Mouse (Mus musculus): ENCODE results near the gene Pnmal1. TPM values are rescaled to one million over a fixed set of nuclear protein-coding genes. Genes with fewer than 3 reads are reported as not detected.

Pnmal1 gene
- 9.8 and 17.4 TPM in 2 replicates for polyA plus RNA-seq (2016; fragmentation: Nextera tagmentation; extraction: Ambion mirVana)

DNA sequence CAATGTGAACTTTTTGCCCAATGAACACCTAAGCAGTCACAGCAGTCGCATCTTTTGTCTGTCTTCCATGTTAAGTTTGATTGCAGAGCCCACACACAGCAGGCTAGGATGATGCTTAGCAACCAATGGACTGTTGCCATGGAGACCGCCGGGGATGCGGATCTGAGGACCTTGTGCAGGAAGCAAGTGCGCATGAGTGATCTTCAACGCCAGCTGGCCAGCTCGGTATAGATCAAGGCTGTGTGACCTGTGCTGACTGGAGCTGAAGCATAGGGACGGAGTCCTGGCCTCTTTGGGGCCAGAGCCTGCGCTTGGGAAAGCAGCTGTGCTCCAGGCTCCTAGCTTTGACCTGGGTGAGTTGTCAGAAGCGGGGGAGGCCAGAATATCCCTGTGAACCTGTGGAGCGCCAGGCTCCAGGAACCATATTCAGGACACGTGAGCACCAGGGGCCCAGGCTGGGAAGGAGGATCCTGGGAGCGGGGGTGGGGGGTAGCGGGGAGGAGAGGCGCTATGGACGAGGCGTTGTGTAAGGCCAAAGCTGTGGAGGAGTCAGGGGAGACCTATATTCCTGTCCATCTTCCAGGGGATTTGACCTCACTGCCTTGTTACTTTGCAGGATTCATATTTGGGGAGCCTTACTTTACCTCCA lies at the start of gene Pnmal1:
Gene Pnmal1, plus strand, starts transcription at position 141 of the 649 bp plus-strand sequence.
- WGBS: 16% methylated on average over 17 of the region's 17 CpGs
- Histone ChIP-seq H3K4me1 (peaks cover 44% of the 10 kb centered on the region), H3K36me3 (peaks cover 17% of the 10 kb centered on the region), H3K27ac (replicated peaks) (peak within 1 kb of the TSS; percentile 93), H3K9me3 (replicated peaks) (peaks cover 7% of the 10 kb centered on the region; the same call in 1 of the 2 replicates), H3K27me3 (ENCODE audit: low read depth, poor library complexity, severe bottlenecking) (no peaks in the 10 kb centered on the region), H3K4me3 (peak within 1 kb of the TSS; percentile 51)
- DNase-seq (ENCODE audit: low spot score): peak; percentile 97

DNA sequence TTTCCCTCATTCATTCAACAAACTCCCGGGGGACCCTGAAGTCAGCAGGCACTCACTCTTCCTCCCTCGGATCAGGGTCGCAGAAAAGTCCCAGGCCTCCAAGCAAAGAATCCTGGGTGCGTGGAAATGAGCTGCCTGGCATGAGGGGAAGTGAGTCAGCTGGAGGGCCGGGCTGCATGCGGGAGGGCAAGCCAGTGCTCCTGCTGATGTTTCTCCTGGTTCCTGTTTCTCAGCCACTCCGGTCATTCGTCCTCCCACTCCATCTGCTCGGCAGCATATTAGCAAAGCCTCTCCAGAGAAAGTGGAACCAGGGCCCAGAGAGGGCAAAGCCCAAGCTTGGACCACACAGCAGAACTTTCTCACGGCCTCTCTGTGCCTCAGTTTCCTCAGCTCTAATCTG lies 49.6 kb upstream of the Pnmal1 start:
- H3K4me3 ChIP-seq: no peak overlapping the region
- H3K27me3 ChIP-seq (ENCODE audit: low read depth, poor library complexity, severe bottlenecking): no peaks in the 10 kb centered on the region
- DNase-seq (ENCODE audit: low spot score): no peak
- peaks cover 11% of the 10 kb centered on the region for H3K36me3 ChIP-seq
- 64% methylated on average over 10 of the region's 10 CpGs for whole genome bisulfite sequencing
- H3K27ac ChIP-seq (replicated peaks): no peak overlapping the region
- H3K4me1 ChIP-seq: peaks cover 26% of the 10 kb centered on the region
- H3K9me3 ChIP-seq (replicated peaks): no peaks in the 10 kb centered on the region

DNA sequence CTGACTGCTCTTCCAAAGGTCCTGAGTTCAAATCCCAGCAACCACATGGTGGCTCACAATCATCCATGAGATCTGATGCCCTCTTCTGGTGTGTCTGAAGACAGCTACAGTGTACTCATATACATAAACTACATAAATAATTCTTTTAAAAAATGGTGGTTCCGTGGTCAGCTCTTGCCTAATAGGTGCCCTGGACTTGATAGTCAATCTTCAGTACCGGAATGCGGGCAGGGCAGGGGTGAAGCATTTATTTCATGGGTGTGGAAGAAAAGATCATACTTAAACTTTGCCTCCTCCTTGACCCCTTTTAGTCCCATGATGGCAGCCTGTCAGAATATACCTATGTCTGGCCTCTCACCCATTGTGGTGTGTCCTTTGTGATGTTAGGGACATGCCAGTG lies 47.6 kb upstream of the Pnmal1 start:
- no peaks in the 10 kb centered on the region for H3K9me3 ChIP-seq (replicated peaks)
- peaks cover 8% of the 10 kb centered on the region for H3K4me1 ChIP-seq
- H3K36me3 ChIP-seq: peaks cover 30% of the 10 kb centered on the region
- H3K4me3 ChIP-seq: no peak overlapping the region
- 97% methylated on average over 3 of the region's 3 CpGs for WGBS
- no peaks in the 10 kb centered on the region for H3K27me3 ChIP-seq (ENCODE audit: low read depth, poor library complexity, severe bottlenecking)
- no peak for DNase-seq (ENCODE audit: low spot score)
- H3K27ac ChIP-seq (replicated peaks): no peak overlapping the region

DNA sequence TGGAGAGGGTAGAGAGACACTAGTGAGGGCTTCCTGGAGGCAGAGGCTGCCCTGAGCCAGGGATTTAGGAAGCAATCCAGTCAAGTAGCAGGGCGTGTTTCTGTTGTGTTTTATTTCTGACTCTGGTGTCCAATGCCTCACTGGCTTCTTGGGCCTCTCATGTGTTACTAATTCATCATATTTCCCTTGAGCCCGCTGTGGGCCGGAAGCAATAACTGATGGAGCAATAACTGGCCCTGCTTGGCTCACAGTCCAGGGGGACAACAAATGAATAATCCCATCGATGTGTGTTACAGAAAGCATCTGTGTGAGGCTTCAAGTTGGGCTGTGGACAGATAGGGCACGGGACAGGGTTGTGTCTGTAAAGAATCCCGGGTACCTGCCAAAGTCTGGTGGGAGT lies 47.1 kb upstream of the Pnmal1 start:
- no peak overlapping the region for H3K27ac ChIP-seq (replicated peaks)
- WGBS: 86% methylated on average over 6 of the region's 6 CpGs
- H3K36me3 ChIP-seq: peaks cover 35% of the 10 kb centered on the region
- no peaks in the 10 kb centered on the region for H3K9me3 ChIP-seq (replicated peaks)
- H3K4me3 ChIP-seq: no peak overlapping the region
- H3K27me3 ChIP-seq (ENCODE audit: low read depth, poor library complexity, severe bottlenecking): no peaks in the 10 kb centered on the region
- DNase-seq (ENCODE audit: low spot score): no peak
- peaks cover 8% of the 10 kb centered on the region for H3K4me1 ChIP-seq

DNA sequence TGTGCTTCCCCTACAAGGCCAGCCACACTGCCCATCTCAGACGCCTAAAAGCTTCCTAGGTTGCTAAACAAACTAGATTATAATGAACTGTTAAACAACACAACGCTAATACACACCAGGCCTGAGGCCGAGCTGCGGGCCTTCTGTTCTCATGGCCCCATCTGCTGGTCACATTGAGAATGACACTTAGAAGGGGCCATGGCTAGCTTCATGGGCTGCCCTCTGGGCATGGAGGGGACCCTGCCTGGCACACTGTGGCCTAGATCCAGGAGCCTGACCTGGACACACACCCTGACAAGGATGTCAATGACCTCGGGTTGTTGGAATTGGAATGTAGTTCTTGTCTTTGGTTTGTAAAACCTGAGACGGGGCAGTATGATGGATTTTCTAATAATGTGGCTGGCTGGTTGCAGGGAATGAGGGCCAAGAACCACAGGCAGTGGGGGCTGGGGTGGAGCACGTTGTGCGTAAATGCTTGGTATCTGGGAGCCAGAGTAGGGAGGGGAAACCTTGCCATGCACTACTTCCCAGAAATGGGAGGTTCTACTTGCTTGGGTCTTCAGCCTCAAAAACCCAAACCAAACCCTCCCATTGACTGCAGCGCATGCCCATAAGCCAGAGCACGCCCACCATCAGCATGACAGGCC lies 45.5 kb upstream of the Pnmal1 start:
- Histone ChIP-seq H3K4me1 (0 out of 2 replicates have a peak, but pooled peaks cover 3% of the 10 kb centered on the region), H3K36me3 (peaks cover 50% of the 10 kb centered on the region), H3K9me3 (replicated peaks) (no peaks in the 10 kb centered on the region), H3K27me3 (ENCODE audit: low read depth, poor library complexity, severe bottlenecking) (no peaks in the 10 kb centered on the region), H3K4me3 (no peak overlapping the region), H3K27ac (replicated peaks) (no peak overlapping the region)
- DNase-seq (ENCODE audit: low spot score): peak; percentile 69
- WGBS: 41% methylated on average over 10 of the region's 10 CpGs

DNA sequence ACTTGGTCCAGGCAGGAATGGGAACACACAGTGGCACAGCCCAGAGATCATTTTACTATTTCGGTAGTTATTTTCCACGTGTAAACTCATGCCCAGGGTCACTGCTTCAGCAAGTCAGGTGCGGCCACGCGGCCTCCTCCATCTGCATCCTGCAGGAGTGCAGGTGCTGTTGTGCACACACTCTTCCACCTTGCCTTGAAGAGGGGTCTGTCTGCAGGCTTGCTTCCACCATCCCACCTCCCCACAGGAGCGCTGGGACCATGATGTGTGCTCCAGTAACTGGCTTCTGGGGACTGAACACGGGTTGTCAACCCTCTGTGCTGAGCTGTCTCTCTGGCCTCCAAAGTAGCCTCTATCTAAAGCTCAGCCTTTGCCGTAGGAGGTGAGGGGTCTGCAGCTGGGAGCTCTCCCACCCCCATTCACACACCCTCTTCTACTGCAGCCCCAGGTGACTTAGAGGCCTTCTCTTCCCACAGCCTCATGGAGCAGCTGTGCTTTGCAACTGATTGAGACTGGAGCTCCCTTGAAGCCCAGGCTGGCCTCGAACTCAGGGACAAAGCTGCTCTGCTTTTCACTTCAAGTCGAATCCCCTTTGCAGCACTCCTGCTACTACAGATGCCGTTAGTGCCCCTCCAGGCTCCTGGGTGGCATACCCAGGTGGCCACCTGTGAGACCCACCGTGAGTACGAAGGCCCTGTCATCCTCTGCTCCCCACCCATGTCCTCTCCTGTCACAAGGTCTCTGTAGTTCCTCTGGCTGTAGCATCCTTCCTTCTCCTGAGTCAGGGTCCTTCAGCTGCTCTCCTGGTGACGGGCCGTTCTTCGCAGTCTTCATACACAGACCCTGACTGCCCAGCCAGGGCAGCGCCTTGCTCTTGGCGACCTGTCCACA lies 44.8 kb upstream of the Pnmal1 start:
- no peak overlapping the region for H3K27ac ChIP-seq (replicated peaks)
- no peak for DNase-seq (ENCODE audit: low spot score)
- H3K36me3 ChIP-seq: peaks cover 58% of the 10 kb centered on the region
- no peaks in the 10 kb centered on the region for H3K27me3 ChIP-seq (ENCODE audit: low read depth, poor library complexity, severe bottlenecking)
- no peaks in the 10 kb centered on the region for H3K9me3 ChIP-seq (replicated peaks)
- no peak overlapping the region for H3K4me3 ChIP-seq
- peaks cover 11% of the 10 kb centered on the region for H3K4me1 ChIP-seq
- WGBS: 86% methylated on average over 18 of the region's 18 CpGs

DNA sequence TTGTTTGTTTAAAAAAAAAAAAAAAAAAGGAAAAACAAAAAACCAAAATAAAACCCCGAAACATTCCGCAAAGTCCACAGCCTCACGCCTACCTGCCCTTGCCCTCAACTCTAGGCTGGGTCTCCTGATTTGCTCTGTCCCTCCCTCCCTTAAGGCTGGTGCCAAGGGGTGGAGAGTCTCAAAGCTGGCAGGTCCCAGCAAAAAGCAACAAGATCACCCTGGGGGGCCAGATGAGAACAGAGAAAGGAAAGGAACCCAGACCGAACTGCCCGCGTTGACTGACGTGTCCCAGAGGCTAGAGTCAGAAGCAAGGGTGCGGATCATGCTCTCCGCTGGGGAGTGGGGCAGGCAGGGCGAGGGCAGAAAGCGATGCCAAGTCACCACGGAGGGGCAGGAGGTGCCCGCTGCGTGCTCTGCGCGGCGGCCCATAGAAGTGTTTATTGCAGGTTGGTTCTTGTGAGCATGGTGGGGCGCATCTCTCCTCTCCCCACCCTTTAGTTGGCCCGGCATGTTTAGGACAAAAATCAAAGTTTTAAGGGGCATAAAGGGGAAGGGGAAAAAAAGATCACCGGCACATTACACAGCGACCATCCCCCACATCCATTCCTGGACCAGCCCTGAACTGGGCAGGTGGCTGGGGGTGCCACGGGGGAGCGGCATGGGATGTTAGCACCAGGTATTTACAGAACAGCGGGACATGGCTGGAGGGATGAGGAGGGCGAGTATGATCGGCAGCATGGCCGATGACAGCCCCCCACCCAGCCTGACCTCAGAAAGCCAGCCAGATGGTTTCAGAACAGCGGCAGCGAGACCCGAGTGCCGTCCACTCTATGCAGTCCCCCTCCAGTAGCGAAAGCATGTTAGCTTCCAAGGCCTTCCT lies 43.8 kb upstream of the Pnmal1 start:
- Histone ChIP-seq H3K36me3 (peaks cover 65% of the 10 kb centered on the region), H3K27ac (replicated peaks) (no peak overlapping the region)

DNA sequence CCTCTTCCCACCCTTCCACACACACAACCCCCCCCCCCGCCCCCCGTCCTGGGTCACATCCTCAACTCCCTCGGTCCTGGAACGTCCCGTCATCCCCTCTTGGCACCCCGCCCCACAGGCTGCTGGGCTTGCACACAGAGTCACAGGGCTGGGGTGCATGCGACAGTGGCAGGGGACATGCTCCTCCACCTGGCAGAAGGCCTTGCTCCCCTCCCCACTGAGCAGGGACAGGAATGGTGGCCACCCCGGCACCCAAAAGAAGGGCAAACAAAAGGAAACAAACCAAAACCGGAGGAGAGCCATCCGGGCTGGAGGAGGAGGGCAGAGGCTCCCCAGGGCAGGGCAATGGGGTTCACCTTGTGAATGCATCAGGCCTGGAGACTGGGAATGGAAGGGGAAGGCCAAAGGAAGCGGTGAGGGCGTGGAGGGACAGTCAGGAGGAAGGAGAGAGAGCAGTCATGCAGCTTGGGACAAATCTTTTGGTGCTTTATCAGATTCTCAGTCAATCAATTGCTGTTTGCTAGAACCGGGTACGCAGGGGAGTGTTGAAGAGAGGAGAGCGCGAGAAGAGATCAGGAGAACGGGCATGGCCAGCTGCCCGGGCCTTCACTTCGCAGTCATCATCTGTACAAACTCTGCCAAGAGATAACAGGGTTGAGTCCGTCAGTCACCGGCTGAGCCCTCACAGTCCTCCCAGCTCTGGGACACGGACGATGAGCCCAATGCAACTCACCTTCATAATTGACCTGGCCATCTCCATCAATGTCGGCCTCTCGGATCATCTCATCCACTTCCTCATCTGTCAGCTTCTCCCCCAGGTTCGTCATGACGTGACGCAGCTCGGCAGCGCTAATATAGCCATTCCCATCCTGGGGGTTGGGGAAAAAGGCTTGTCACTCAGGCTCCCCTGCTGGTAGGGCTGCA lies 42.9 kb upstream of the Pnmal1 start:
- no peak overlapping the region for H3K27ac ChIP-seq (replicated peaks)
- no peak overlapping the region for H3K4me3 ChIP-seq
- H3K27me3 ChIP-seq (ENCODE audit: low read depth, poor library complexity, severe bottlenecking): no peaks in the 10 kb centered on the region
- WGBS: 89% methylated on average over 30 of the region's 30 CpGs
- peaks cover 28% of the 10 kb centered on the region for H3K4me1 ChIP-seq
- DNase-seq (ENCODE audit: low spot score): no peak
- no peaks in the 10 kb centered on the region for H3K9me3 ChIP-seq (replicated peaks)
- peaks cover 74% of the 10 kb centered on the region for H3K36me3 ChIP-seq

More for the DNA sequence above, 43.8 kb upstream of the Pnmal1 start:
- 94% methylated on average over 32 of the region's 32 CpGs for WGBS
- Histone ChIP-seq H3K4me3 (no peak overlapping the region), H3K4me1 (peaks cover 19% of the 10 kb centered on the region), H3K27me3 (ENCODE audit: low read depth, poor library complexity, severe bottlenecking) (no peaks in the 10 kb centered on the region), H3K9me3 (replicated peaks) (no peaks in the 10 kb centered on the region)
- no peak for DNase-seq (ENCODE audit: low spot score)

DNA sequence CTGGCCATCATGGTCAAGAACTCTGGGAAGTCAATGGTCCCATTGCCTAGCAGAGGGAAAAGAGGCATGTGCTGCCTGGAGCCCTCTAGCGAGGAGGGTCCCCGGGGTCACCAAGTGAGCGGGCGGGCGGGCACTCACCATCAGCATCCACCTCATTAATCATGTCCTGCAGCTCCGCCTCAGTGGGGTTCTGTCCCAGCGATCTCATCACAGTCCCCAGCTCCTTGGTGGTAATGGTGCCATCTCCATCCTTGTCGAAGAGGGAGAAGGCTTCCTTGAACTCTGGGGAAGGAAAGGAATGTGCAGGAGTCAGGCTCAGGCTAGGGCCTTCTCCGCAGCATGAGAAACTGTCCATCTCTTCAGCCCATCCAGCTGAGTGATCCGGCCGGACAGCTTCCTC lies 42.0 kb upstream of the Pnmal1 start:
- 90% methylated on average over 11 of the region's 11 CpGs for WGBS
- peaks cover 81% of the 10 kb centered on the region for H3K36me3 ChIP-seq
- H3K27me3 ChIP-seq (ENCODE audit: low read depth, poor library complexity, severe bottlenecking): no peaks in the 10 kb centered on the region

DNA sequence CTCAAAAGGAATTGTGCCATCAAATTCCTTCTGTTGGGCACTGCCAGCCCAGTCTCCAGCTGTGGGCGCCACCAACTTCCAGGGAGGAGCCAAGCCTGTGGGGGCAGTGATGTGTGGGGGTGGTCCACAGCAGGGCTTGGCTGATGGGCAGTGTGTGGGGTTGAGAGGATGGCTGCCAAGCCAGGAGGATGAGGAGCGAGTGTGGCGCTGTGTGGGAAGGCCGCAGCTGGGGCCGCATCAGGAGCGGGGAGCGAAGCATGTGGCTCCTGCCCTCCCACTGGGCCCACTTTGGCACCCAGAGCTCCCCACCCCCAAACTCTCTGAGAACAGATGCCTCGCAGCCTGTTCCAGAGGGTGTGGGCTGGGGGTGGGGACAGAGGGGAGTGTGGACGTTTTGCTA lies 41.5 kb upstream of the Pnmal1 start:
- Histone ChIP-seq H3K36me3 (peaks cover 81% of the 10 kb centered on the region), H3K4me3 (no peak overlapping the region), H3K9me3 (replicated peaks) (no peaks in the 10 kb centered on the region), H3K27me3 (ENCODE audit: low read depth, poor library complexity, severe bottlenecking) (no peaks in the 10 kb centered on the region), H3K4me1 (peaks cover 42% of the 10 kb centered on the region), H3K27ac (replicated peaks) (no peak overlapping the region)
- WGBS: 91% methylated on average over 9 of the region's 9 CpGs
- no peak for DNase-seq (ENCODE audit: low spot score)

More for the DNA sequence above, 42.0 kb upstream of the Pnmal1 start:
- Histone ChIP-seq H3K4me1 (peaks cover 36% of the 10 kb centered on the region), H3K4me3 (no peak overlapping the region), H3K27ac (replicated peaks) (no peak overlapping the region), H3K9me3 (replicated peaks) (no peaks in the 10 kb centered on the region)
- DNase-seq (ENCODE audit: low spot score): no peak

DNA sequence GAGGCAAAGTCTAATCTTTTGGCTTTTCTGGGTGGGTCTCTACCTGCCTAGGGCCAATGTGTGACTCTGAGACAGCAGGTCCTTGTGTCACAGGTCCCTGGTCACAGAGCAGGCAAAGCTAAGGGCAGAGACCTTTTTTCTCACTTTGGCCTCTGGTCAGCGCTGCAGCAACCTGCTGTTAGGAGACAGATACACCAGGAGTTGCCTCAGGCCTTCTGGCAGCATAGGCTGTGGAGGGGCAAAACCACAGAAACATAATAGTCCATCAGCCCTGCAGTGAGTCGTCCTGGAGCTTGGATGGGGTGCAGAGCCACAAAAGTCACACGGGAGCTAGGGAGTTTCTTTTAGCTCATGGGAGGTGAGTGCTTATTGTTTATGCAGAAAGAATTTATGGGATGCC lies 40.8 kb upstream of the Pnmal1 start:
- WGBS: 91% methylated on average over 3 of the region's 3 CpGs
- Histone ChIP-seq H3K4me3 (no peak overlapping the region), H3K36me3 (peaks cover 81% of the 10 kb centered on the region), H3K27me3 (ENCODE audit: low read depth, poor library complexity, severe bottlenecking) (no peaks in the 10 kb centered on the region), H3K4me1 (peaks cover 45% of the 10 kb centered on the region), H3K9me3 (replicated peaks) (no peaks in the 10 kb centered on the region), H3K27ac (replicated peaks) (no peak overlapping the region)
- DNase-seq (ENCODE audit: low spot score): no peak

All from midbrain, embryonic 10.5 days (tissue).